Mouse (Mus musculus) MEL (cell line): ENCODE results near the gene Slc12a6.

Source experiments
- CHD2 ChIP-seq: IDR thresholded peaks from 2 replicates; pipeline ENCODE4 v1.6.1; 2011; ENCODE audit warnings: low read length, improper control_type of control experiment
- CTCF ChIP-seq, 3 experiments: IDR thresholded peaks in 2 of 3; conservative IDR thresholded peaks in 1 of 3; 2 replicates each; pipeline ENCODE4 v1.5.1; 2011 to 2012; ENCODE audit warnings: low read length in 3 of 3, low read depth in 2 of 3, mild to moderate bottlenecking in 2 of 3, improper control_type of control experiment in 1 of 3, inconsistent platforms in 1 of 3, mixed read lengths in 1 of 3, moderate library complexity in 1 of 3; ENCODE audit not compliant: control insufficient read depth in 1 of 3, insufficient read depth in 1 of 3, poor library complexity in 1 of 3, severe bottlenecking in 1 of 3
- E2F4 ChIP-seq: IDR thresholded peaks from 2 replicates; pipeline ENCODE4 v1.6.1; 2011; ENCODE audit warnings: low read depth, low read length, improper control_type of control experiment, borderline replicate concordance
- ELF1 ChIP-seq: IDR thresholded peaks from 2 replicates; pipeline ENCODE4 v1.6.1; 2014; ENCODE audit warnings: low read depth, mild to moderate bottlenecking, inconsistent platforms, low read length, improper control_type of control experiment, moderate library complexity
- GATA1 ChIP-seq: IDR thresholded peaks from 2 replicates; pipeline ENCODE4 v1.6.1; 2011; ENCODE audit warnings: low read depth, low read length, improper control_type of control experiment
- MAX ChIP-seq: IDR thresholded peaks from 2 replicates; pipeline ENCODE4 v1.6.1; 2011; ENCODE audit warnings: low read length, improper control_type of control experiment
- MEF2A ChIP-seq: IDR thresholded peaks from 2 replicates; pipeline ENCODE4 v1.6.1; 2014; ENCODE audit warnings: low read depth, mild to moderate bottlenecking, inconsistent platforms, low read length, improper control_type of control experiment; ENCODE audit not compliant: poor library complexity, insufficient replicate concordance, severe bottlenecking; ENCODE audit errors: extremely low read depth
- POLR2A ChIP-seq, 2 experiments: IDR thresholded peaks; 2 replicates each; pipeline ENCODE4 v1.6.1; 2011 to 2012; ENCODE audit warnings: low read length in 2 of 2, mild to moderate bottlenecking in 2 of 2, control low read depth in 1 of 2, improper control_type of control experiment in 1 of 2, low read depth in 1 of 2, moderate library complexity in 1 of 2; ENCODE audit not compliant: control insufficient read depth in 1 of 2, insufficient read depth in 1 of 2, poor library complexity in 1 of 2
- SIN3A ChIP-seq: IDR thresholded peaks from 2 replicates; pipeline ENCODE4 v1.6.1; 2012; ENCODE audit warnings: low read length, improper control_type of control experiment, inconsistent platforms
- TAL1 ChIP-seq: IDR thresholded peaks from 2 replicates; pipeline ENCODE4 v1.6.1; 2012; ENCODE audit warnings: mild to moderate bottlenecking, inconsistent platforms, low read length, moderate library complexity, mixed read lengths
- TCF12 ChIP-seq: IDR thresholded peaks from 2 replicates; pipeline ENCODE4 v1.6.1; 2014; ENCODE audit warnings: low read depth, mild to moderate bottlenecking, inconsistent platforms, low read length, improper control_type of control experiment, moderate library complexity
- USF1 ChIP-seq: IDR thresholded peaks from 2 replicates; pipeline ENCODE4 v1.6.1; 2014; ENCODE audit warnings: low read depth, mild to moderate bottlenecking, inconsistent platforms, low read length, improper control_type of control experiment, moderate library complexity
- ZC3H11A ChIP-seq: IDR thresholded peaks from 2 replicates; pipeline ENCODE4 v1.6.1; 2012; ENCODE audit warnings: low read depth, mild to moderate bottlenecking, inconsistent platforms, low read length, improper control_type of control experiment

DNA sequence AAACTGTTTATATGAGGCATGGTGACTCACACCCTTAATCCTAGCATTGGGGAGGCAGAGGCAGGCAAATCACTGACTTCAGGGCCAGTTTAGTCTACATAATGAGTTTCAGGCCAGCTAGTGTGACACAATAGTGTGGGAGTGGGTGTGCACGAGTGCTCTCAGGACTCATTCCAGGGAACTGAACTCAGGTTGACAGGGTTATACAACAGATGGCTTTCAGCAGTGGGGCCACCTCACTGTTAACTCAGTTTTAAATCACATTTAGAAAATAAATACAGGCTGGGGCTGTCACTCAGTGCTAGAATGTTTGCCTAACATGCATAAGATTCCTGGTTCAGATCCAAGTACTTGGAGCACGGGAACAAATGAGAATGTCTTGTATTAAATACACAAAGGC lies 94.0 kb downstream of the Slc12a6 start:
- TF ChIP-seq MAX (no peak), CTCF (IDR thresholded peaks at IDR 0.05 in 2 of 3, conservative IDR thresholded peaks at IDR 0.05 in 1 of 3; ENCODE audit: control insufficient read depth in 1 of 3, insufficient read depth in 1 of 3, low read depth in 2 of 3, low read length in 3 of 3, poor library complexity in 1 of 3, severe bottlenecking in 1 of 3) (no peak), CHD2 (no peak), POLR2A (IDR thresholded peaks at IDR 0.05; ENCODE audit: control insufficient read depth in 1 of 2, insufficient read depth in 1 of 2, low read depth in 1 of 2, low read length in 2 of 2, poor library complexity in 1 of 2) (no peak), TAL1 (no peak), GATA1 (no peak), ZC3H11A (no peak), ELF1 (no peak), SIN3A (no peak), USF1 (no peak), TCF12 (no peak), E2F4 (no peak), MEF2A (no peak)
